Mouse (Mus musculus) G1E (cell line): ENCODE data around the gene Ifi47. TPM values are rescaled to one million over a fixed set of nuclear protein-coding genes. Genes with fewer than 3 reads are reported as not detected.

Experiments used
- ATAC-seq: 2 replicates; pipeline ENCODE4 v1.8.0; 2016; ENCODE audit warnings: mild to moderate bottlenecking; ENCODE audit not compliant: insufficient number of reproducible peaks, poor library complexity, low FRiP score, severe bottlenecking; ENCODE audit errors: extremely low read depth
- DNase-seq: peaks from one replicate; pipeline ENCODE4 v3.0.0; 2012; ENCODE audit warnings: low spot score
- H3K27me3 ChIP-seq: 2 replicates; pipeline ENCODE4 v1.6.1; 2012; ENCODE audit warnings: mild to moderate bottlenecking, low read length, inconsistent platforms; ENCODE audit not compliant: insufficient read depth
- H3K36me3 ChIP-seq: replicated peaks from 2 replicates; pipeline ENCODE3; 2012; ENCODE audit warnings: mild to moderate bottlenecking, inconsistent platforms
- H3K4me1 ChIP-seq: 2 replicates; pipeline ENCODE4 v1.6.1; 2012; ENCODE audit warnings: low read depth, low read length, inconsistent platforms, mixed read lengths; ENCODE audit not compliant: insufficient read depth
- H3K4me3 ChIP-seq: 2 replicates; pipeline ENCODE4 v1.5.1; 2012; ENCODE audit warnings: low read depth, mild to moderate bottlenecking, inconsistent platforms, low read length, moderate library complexity, mixed read lengths
- H3K9me3 ChIP-seq: replicated peaks from 2 replicates; pipeline ENCODE4 v1.6.1; 2012; ENCODE audit warnings: inconsistent platforms
- CTCF ChIP-seq: IDR thresholded peaks from 2 replicates; pipeline ENCODE4 v1.5.1; 2012; ENCODE audit warnings: low read depth, low read length, inconsistent platforms, mixed read lengths
- GATA1 ChIP-seq: IDR thresholded peaks from 2 replicates; pipeline ENCODE4 v1.6.1; 2012; ENCODE audit warnings: borderline replicate concordance, low read length, inconsistent platforms, mixed read lengths
- GATA2 ChIP-seq: IDR thresholded peaks from 2 replicates; pipeline ENCODE4 v1.6.1; 2012; ENCODE audit warnings: low read depth, low read length, inconsistent platforms, borderline replicate concordance
- POLR2AphosphoS5 ChIP-seq: IDR thresholded peaks from 2 replicates; pipeline ENCODE4 v1.6.1; 2012; ENCODE audit warnings: low read depth, low read length, inconsistent platforms; ENCODE audit not compliant: insufficient replicate concordance
- TAL1 ChIP-seq: conservative IDR thresholded peaks from 2 replicates; pipeline ENCODE4 v1.6.1; 2012; ENCODE audit warnings: low read depth, low read length, inconsistent platforms, mixed read lengths
- polyA plus RNA-seq: library from polyadenylated mRNA; stranded (reverse); fragments of >175 nt; gene quantifications from 2 replicates; pipeline ENCODE4 v1.2.3, GENCODE M21; 2012
- total RNA-seq, 2 experiments: library from RNA; stranded (forward) in 1 of 2; stranded (reverse) in 1 of 2; fragments of 200-1000 nt in 1 of 2; fragments of >200 nt in 1 of 2; fragmentation: Nextera tagmentation in 1 of 2; gene quantifications; 2 replicates each; pipeline ENCODE4 v1.2.3; 2014 to 2017

Gene Ifi47
- total and polyA plus RNA-seq, 3 experiments = 0.81 to 31.6 (median 25.1) TPM

DNA sequence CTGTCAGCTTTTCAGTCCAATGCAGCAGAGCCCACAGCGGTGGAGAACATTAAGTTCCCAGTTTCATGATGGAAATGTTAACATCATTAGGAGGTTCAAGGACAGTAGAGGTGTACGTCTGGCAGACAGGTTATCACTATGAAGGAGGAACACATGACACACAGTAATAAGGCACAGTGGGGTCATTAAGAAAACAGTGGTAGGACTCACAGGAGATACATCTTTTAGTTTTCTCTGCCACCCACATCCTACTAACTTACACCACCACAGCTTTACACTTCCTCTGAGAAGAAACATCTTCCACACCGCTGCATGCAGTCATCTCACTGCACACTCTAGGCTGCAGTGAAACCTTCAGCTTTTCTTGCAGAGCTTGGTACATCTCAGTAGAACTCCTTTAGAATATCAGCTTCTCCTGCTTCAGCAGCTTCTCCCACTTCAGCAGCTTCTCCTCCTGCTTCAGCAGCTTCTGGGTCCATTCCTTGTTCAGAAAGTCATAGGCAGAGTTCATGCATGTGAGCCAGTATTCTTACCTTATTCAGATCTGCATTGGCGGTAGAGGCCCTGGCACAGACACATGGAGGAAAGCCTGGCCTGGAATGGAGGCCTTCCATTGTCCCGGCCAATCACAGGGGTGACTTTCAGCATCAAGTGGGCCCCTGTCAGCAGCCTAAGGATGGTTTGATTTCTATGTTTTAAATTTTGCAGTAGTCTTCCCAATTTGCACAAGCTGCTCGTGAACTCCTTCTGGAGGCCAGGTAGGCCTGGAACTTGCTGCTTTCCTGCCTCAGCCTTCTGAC, 17.7 kb downstream of the Ifi47 start:
- H3K4me1 ChIP-seq = peaks cover 61% of the 10 kb centered on the region
- DNase-seq (no peak), ATAC-seq (no peak)
- peaks cover 50% of the 10 kb centered on the region for H3K36me3 ChIP-seq
- H3K27me3 ChIP-seq = no peaks in the 10 kb centered on the region
- no peaks in the 10 kb centered on the region for H3K9me3 ChIP-seq
- no peak overlapping the region for H3K4me3 ChIP-seq
- TF ChIP-seq POLR2AphosphoS5 = no peak
- TF ChIP-seq TAL1 = no peak
- no peak for TF ChIP-seq CTCF
- no peak for TF ChIP-seq GATA2
- no peak for TF ChIP-seq GATA1

DNA sequence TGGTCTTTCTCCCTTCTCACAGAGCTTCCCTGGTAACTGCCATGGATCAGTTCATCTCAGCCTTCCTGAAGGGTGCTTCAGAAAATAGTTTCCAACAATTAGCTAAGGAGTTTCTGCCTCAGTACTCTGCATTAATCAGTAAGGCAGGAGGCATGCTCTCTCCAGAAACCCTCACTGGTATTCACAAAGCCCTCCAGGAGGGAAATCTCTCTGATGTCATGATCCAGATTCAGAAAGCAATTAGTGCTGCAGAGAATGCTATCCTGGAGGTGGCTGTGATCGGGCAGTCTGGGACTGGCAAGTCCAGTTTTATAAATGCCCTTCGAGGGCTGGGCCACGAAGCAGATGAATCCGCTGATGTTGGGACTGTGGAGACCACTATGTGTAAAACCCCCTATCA, 19.0 kb downstream of the Ifi47 start:
- Histone ChIP-seq H3K36me3 (peaks cover 50% of the 10 kb centered on the region), H3K4me3 (no peak overlapping the region), H3K4me1 (peaks cover 64% of the 10 kb centered on the region), H3K27me3 (no peaks in the 10 kb centered on the region), H3K9me3 (no peaks in the 10 kb centered on the region)
- DNase-seq (no peak), ATAC-seq (no peak)
- TF ChIP-seq POLR2AphosphoS5 = no peak
- TF ChIP-seq GATA2 = no peak
- TF ChIP-seq CTCF = no peak
- no peak for TF ChIP-seq GATA1
- TF ChIP-seq TAL1 = no peak

DNA sequence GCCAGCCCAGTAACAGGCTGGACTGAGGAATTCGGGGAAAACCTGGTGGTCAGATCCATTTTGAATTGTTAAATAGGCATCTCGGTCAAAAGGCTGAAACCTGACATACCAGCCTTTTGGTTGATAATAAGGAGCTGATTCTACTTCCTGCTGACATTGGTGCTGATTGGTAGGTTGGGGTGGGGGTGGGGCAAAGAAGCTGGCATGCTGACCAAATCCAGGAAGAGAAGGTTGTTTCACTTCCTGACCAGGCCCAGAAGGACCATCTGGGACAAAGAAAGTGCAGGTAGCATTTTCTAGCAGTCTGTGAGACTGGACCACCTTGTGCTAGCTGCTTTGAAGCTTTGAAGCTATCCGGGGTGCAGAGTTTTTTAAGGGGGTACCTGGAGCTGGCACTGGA, 24.0 kb downstream of the Ifi47 start:
- H3K9me3 ChIP-seq = no peaks in the 10 kb centered on the region

DNA sequence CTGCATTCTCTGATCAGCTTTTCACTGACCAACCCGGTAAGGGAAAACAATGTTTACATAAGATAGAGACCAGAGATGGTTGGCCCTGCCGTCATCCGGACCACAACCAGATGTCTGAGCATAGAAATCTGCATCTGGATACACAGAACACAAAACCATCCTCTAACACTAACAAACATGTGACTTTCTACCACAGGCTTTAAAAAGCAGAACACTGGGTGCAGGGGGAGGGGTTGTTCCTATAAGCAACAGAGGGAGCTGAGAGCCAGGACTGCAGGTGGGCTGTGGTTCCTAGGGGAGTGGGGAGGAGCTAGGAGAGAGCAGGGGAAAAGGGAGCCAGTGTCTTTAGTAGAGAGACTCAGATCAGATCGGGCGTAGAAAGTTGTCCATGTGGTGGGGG, 25.1 kb downstream of the Ifi47 start:
- no peaks in the 10 kb centered on the region for H3K27me3 ChIP-seq
- H3K9me3 ChIP-seq = no peaks in the 10 kb centered on the region
- peaks cover 63% of the 10 kb centered on the region for H3K4me1 ChIP-seq
- H3K4me3 ChIP-seq = peak overlapping the region; percentile 67
- ATAC-seq (peak; percentile 64), DNase-seq (peak; percentile 60)
- TF ChIP-seq GATA1 = no peak
- no peak for TF ChIP-seq TAL1
- no peak for TF ChIP-seq GATA2
- TF ChIP-seq CTCF = no peak
- H3K36me3 ChIP-seq = peaks cover 37% of the 10 kb centered on the region

More for the DNA sequence above, 24.0 kb downstream of the Ifi47 start:
- TF ChIP-seq GATA2 (no peak), TAL1 (no peak), CTCF (no peak), GATA1 (no peak), POLR2AphosphoS5 (no peak)
- Histone ChIP-seq H3K27me3 (no peaks in the 10 kb centered on the region), H3K4me1 (peaks cover 71% of the 10 kb centered on the region), H3K36me3 (peaks cover 48% of the 10 kb centered on the region), H3K4me3 (peak overlapping the region; percentile 67)
- DNase-seq (peak; percentile 68), ATAC-seq (peak; percentile 50; the same call in 1 of the 2 replicates)

DNA sequence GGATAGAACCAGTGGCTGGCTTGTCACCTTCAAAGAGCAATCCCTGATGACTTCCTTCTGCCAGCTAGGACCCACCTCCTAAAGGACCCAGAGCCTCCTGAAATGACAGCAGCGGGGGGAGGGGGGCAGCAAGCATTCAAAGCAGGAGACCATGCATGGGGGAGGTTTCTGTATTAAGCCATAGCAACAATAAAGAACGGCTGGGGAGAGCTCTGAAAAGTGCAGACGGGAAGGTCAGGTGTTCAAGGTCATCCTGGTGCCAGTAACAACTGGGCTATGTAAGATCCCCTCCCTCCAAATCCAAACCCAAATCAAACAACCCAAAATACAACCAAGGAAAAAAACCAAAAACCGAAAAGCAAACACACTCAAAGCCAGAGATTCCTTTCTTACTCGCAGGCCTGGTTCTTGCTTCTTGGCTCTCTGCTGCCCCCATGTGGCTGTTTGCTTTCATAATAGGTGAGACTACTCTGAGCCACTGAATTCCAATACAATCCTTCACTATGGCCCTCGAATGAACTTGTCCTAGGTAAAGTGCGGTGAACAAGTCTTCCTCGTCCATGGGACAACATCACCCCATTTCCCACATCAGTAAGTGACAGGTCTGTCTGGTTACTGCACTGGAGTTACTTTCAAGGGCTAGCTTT, 26.8 kb downstream of the Ifi47 start:
- Histone ChIP-seq H3K4me3 (no peak overlapping the region; the same call in 1 of the 2 replicates), H3K9me3 (no peaks in the 10 kb centered on the region), H3K4me1 (peaks cover 55% of the 10 kb centered on the region), H3K36me3 (peaks cover 23% of the 10 kb centered on the region), H3K27me3 (no peaks in the 10 kb centered on the region)
- ATAC-seq (no peak), DNase-seq (peak; percentile 48)
- peak; percentile 52 for TF ChIP-seq CTCF
- no peak for TF ChIP-seq POLR2AphosphoS5

DNA sequence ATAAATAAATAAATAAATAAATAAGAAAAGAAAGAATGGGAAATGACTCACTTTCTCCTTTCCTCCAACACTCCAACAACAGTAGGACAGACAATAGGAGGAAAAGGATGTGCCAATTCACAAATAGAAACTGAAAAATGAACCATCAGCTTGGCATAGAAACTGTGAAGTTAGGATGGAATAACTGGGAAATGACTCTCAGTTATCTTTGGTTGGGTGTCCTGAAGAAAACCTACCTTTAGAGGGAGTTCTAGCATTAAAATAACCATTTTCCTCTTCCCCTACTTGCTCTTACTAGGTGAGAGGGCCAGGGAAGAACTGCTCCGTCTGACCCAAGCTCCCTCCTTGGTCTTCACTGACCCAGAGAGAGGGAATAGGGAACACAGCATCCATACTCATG, 29.4 kb downstream of the Ifi47 start:
- DNase-seq = no peak
- Histone ChIP-seq H3K4me3 (no peak overlapping the region), H3K36me3 (peaks cover 17% of the 10 kb centered on the region), H3K9me3 (no peaks in the 10 kb centered on the region), H3K27me3 (no peaks in the 10 kb centered on the region; the same call in 1 of the 2 replicates), H3K4me1 (peaks cover 39% of the 10 kb centered on the region)
- TF ChIP-seq CTCF = no peak
- no peak for TF ChIP-seq GATA2
- TF ChIP-seq GATA1 = no peak
- no peak for TF ChIP-seq TAL1
- TF ChIP-seq POLR2AphosphoS5 = no peak
- no peak for ATAC-seq
